Mouse (Mus musculus) ES-E14 (cell line): ENCODE results near the gene C1qb. TPM values are rescaled to one million over a fixed set of nuclear protein-coding genes. Genes with fewer than 3 reads are reported as not detected.

Experiments used
- DNase-seq: peaks from one replicate; pipeline ENCODE4 v3.0.0-alpha.2; 2013; ENCODE audit warnings: low read depth, low spot score
- H3K27ac ChIP-seq: 2 replicates; pipeline ENCODE4 v1.5.1; 2012; ENCODE audit warnings: low read depth, mild to moderate bottlenecking, low read length, moderate library complexity, mixed read lengths; ENCODE audit not compliant: poor library complexity, insufficient read depth, severe bottlenecking
- H3K36me3 ChIP-seq: 2 replicates; pipeline ENCODE4 v1.6.1; 2012; ENCODE audit warnings: mild to moderate bottlenecking, low read length, moderate library complexity, mixed read lengths; ENCODE audit not compliant: control insufficient read depth, poor library complexity, insufficient read depth, severe bottlenecking
- H3K4me1 ChIP-seq, 2 experiments: fragments of 150-350 bp in 1 of 2; sonication (generic) in 1 of 2; 2 replicates each; pipeline ENCODE4 v1.6.1; 2012; ENCODE audit warnings: low read length in 2 of 2, mild to moderate bottlenecking in 1 of 2, mixed read lengths in 1 of 2; ENCODE audit not compliant: control insufficient read depth in 2 of 2, insufficient read depth in 2 of 2, poor library complexity in 1 of 2
- H3K4me3 ChIP-seq, 2 experiments: fragments of 150-350 bp in 1 of 2; sonication (generic) in 1 of 2; 2 replicates each; pipeline ENCODE4 v1.5.1; 2012; ENCODE audit warnings: low read length in 2 of 2, low read depth in 1 of 2, mild to moderate bottlenecking in 1 of 2, mixed read lengths in 1 of 2; ENCODE audit not compliant: insufficient read depth in 1 of 2, poor library complexity in 1 of 2, severe bottlenecking in 1 of 2
- H3K9ac ChIP-seq: 2 replicates; pipeline ENCODE4 v1.6.1; 2012; ENCODE audit warnings: low read depth, mild to moderate bottlenecking, low read length, mixed read lengths; ENCODE audit not compliant: poor library complexity, insufficient read depth, severe bottlenecking
- H3K9me3 ChIP-seq: fragments of 150-350 bp; sonication (generic); 2 replicates; pipeline ENCODE4 v1.6.1; 2012; ENCODE audit warnings: low read depth, mild to moderate bottlenecking, low read length; ENCODE audit not compliant: control insufficient read depth, insufficient read depth
- CHD2 ChIP-seq: IDR thresholded peaks from 2 replicates; pipeline ENCODE4 v1.6.1; 2014; ENCODE audit warnings: mild to moderate bottlenecking, low read depth, low read length, inconsistent platforms
- HCFC1 ChIP-seq: IDR thresholded peaks from 2 replicates; pipeline ENCODE4 v1.6.1; 2012; ENCODE audit warnings: low read length, inconsistent platforms, borderline replicate concordance; ENCODE audit not compliant: insufficient read depth
- MAFK ChIP-seq: IDR thresholded peaks from 2 replicates; pipeline ENCODE4 v1.6.1; 2014; ENCODE audit warnings: mild to moderate bottlenecking, low read depth, low read length, inconsistent platforms; ENCODE audit not compliant: insufficient read depth
- ZC3H11A ChIP-seq: IDR thresholded peaks from 2 replicates; pipeline ENCODE4 v1.6.1; 2012; ENCODE audit warnings: low read depth, mild to moderate bottlenecking, inconsistent platforms, low read length, borderline replicate concordance
- ZNF384 ChIP-seq: IDR thresholded peaks from 2 replicates; pipeline ENCODE4 v1.6.1; 2012; ENCODE audit warnings: low read depth, low read length, inconsistent platforms
- in situ Hi-C, 2 experiments: fragments of 600-800 bp; cut with MboI; formaldehyde crosslinking; loops; one replicate each; pipeline ENCODE4 v1.15.1; 2025; ENCODE audit warnings: low sequenced_read_pairs in 2 of 2, inconsistent platforms in 1 of 2; ENCODE audit not compliant: unreplicated experiment in 2 of 2
- total RNA-seq: library from RNA; depleted of rRNA; stranded (reverse); fragments of 300-350 nt; gene quantifications from 2 replicates; pipeline ENCODE4 v1.2.3, GENCODE M21; 2012

The C1qb gene
- total RNA-seq, 1 experiment: not detected

GRCm38 (mm10) chr4:136898637-136899036 lies 12.7 kb upstream of the C1qb start, which contains the start of gene C1qa:
C1qa (minus strand) TSS chr4:136898803.
- no peak for DNase-seq
- Histone ChIP-seq H3K27ac (no peak within 1 kb of the TSS; the same call in 1 of the 2 replicates), H3K9me3 (no peaks in the 10 kb centered on the region), H3K36me3 (no peaks in the 10 kb centered on the region), H3K9ac (no peak within 1 kb of the TSS), H3K4me3 (no peak within 1 kb of the TSS), H3K4me1 (peaks cover 2 to 17% of the 10 kb centered on the region in 2 experiments; a peak in 1 of 4 replicates)
- TF ChIP-seq CHD2 (no peak), MAFK (no peak), HCFC1 (no peak), ZC3H11A (no peak), ZNF384 (no peak)
- in situ Hi-C loops: no loop called here

- peaks cover 2 to 17% of the 10 kb centered on the region in 2 experiments; a peak in 1 of 4 replicates for H3K4me1 ChIP-seq
- H3K36me3 ChIP-seq: no peaks in the 10 kb centered on the region
- no peaks in the 10 kb centered on the region for H3K9me3 ChIP-seq
- no peak overlapping the region for H3K4me3 ChIP-seq
- no peak overlapping the region for H3K27ac ChIP-seq
- no peak for DNase-seq
- in situ Hi-C loops: no loop called here
- H3K9ac ChIP-seq: no peak overlapping the region
- TF ChIP-seq CHD2 (no peak), ZNF384 (no peak), ZC3H11A (no peak), MAFK (no peak), HCFC1 (no peak)
Measured at GRCm38 (mm10) chr4:136898084-136898598, 12.2 kb upstream of the C1qb start.

- TF ChIP-seq CHD2: no peak
- no peak for TF ChIP-seq ZC3H11A
- Histone ChIP-seq H3K27ac (no peak overlapping the region), H3K4me3 (no peak overlapping the region), H3K9ac (no peak overlapping the region), H3K9me3 (no peaks in the 10 kb centered on the region), H3K4me1 (peaks cover 2 to 17% of the 10 kb centered on the region in 2 experiments; a peak in 1 of 4 replicates), H3K36me3 (no peaks in the 10 kb centered on the region)
- in situ Hi-C loops: no loop called here
- no peak for DNase-seq
Measured at GRCm38 (mm10) chr4:136896461-136896860, 10.5 kb upstream of the C1qb start.

GRCm38 (mm10) chr4:136895861-136896260 lies 9.9 kb upstream of the C1qb start:
- H3K27ac ChIP-seq: no peak overlapping the region
- no peaks in the 10 kb centered on the region for H3K9me3 ChIP-seq
- in situ Hi-C loops: no loop called here
- DNase-seq: no peak
- H3K36me3 ChIP-seq: no peaks in the 10 kb centered on the region
- no peak overlapping the region for H3K9ac ChIP-seq
- H3K4me1 ChIP-seq: peaks cover 2 to 17% of the 10 kb centered on the region in 2 experiments; a peak in 1 of 4 replicates
- H3K4me3 ChIP-seq: no peak overlapping the region
- TF ChIP-seq ZNF384 (no peak), CHD2 (no peak), ZC3H11A (no peak), HCFC1 (no peak), MAFK (no peak)

GRCm38 (mm10) chr4:136894821-136895220 lies 8.8 kb upstream of the C1qb start:
- Histone ChIP-seq H3K9ac (no peak overlapping the region), H3K4me1 (peaks cover 0 to 16% of the 10 kb centered on the region in 2 experiments; a peak in 1 of 4 replicates), H3K36me3 (no peaks in the 10 kb centered on the region), H3K4me3 (no peak overlapping the region), H3K27ac (no peak overlapping the region), H3K9me3 (no peaks in the 10 kb centered on the region)
- TF ChIP-seq CHD2 (no peak), HCFC1 (no peak), ZC3H11A (no peak), MAFK (no peak), ZNF384 (no peak)
- no peak for DNase-seq
- in situ Hi-C loops: loop anchor here in 1 of 2 experiments (5.0 kb wide), 1 partner anchor 177 kb away; no protein-coding TSS in a partner anchor
